Comparison of ENCODE assay signal across 10 mouse cellular contexts in the genomic region with DNA sequence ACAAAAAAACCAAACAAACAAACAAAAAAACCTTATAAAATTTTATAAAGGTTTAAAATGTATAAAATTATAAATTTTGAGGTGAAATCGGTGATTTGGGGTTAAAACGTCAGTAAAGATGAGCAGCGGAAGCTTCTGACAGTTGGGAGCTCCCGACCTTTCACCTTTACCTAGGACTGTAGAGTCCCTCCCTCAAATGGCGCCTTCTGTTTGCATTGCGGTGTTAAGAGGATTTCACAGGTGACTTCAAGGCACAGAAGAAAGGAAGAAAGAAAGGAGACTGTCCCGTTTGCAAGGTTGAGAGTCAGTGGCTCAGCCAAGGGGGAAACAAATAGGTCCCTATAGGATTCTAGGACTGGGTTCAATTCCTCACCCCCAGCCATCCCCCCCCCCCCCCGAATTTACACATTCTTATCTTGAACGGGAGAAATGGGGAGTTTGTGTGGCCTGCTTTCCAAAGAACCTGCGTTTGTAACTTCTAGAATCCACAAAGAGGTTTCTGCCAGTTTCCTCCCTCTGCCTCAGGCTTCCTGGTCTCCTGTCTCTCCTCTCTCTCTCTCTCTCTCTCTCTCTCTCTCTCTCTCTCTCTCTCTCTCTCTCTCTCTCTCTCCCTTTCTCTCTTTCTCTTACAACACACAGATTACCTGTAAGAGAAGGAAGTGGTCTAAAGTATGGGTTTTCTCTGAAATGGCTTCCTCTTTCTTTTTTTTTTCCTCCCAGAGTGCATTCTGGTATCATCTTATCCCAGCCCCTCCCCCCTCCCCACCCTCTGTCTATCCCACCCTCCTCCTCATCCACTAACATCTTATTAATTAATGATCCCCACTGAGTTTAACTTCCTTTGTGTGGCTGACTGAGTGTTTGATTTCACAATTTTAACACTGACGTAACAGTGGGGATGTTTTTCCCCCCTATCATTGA. TPM values are rescaled to one million over a fixed set of nuclear protein-coding genes. Genes with fewer than 3 reads are reported as not detected.
DNase-seq lines count a peak whose midpoint lies in the region; ATAC-seq lines count a peak whose summit lies in the region.
"Had no signal": no experiment of that assay in that cellular context is flagged by ENCODE, and none has a peak within 500 bp of the region (broad histone marks: within the 10 kb centered on the region; RNA-seq: fewer than 3 reads in every experiment).

No protein-coding gene starts in this region.

- WGBS in liver, embryonic 13.5 days (ENCODE audit: insufficient replicate concordance): 45% methylated on average over 11 of the region's 11 CpGs

- peak overlapping the region; percentile 63 for H3K9ac ChIP-seq in liver, embryonic 13.5 days
- H3K9ac ChIP-seq: hindbrain, embryonic 12.5 days had no signal

- no peaks in the 10 kb centered on the region for H3K27me3 ChIP-seq in erythroblast, embryonic 14.5 days (ENCODE audit: control insufficient read depth)
- no peaks in the 10 kb centered on the region for H3K27me3 ChIP-seq in liver, embryonic 13.5 days

- peak overlapping the region; percentile 55 for H3K4me3 ChIP-seq in erythroblast, embryonic 14.5 days (replicated peaks)
- peak overlapping the region; percentile 28 for H3K4me3 ChIP-seq in liver, embryonic 13.5 days (replicated peaks)
- H3K4me3 ChIP-seq: hindbrain, embryonic 12.5 days had no signal

- H3K9me3 ChIP-seq in erythroblast, embryonic 14.5 days (ENCODE audit: control insufficient read depth, low read length): no peaks in the 10 kb centered on the region
- no peaks in the 10 kb centered on the region for H3K9me3 ChIP-seq in liver, embryonic 13.5 days (replicated peaks)
- H3K9me3 ChIP-seq: hindbrain, embryonic 12.5 days had no signal

- peak overlapping the region; percentile 64 for H3K4me2 ChIP-seq in liver, embryonic 13.5 days
- H3K4me2 ChIP-seq: hindbrain, embryonic 12.5 days had no signal

- H3K36me3 ChIP-seq in erythroblast, embryonic 14.5 days (ENCODE audit: control insufficient read depth): no peaks in the 10 kb centered on the region
- no peaks in the 10 kb centered on the region for H3K36me3 ChIP-seq in liver, embryonic 13.5 days
- H3K36me3 ChIP-seq: hindbrain, embryonic 12.5 days had no signal

- ATAC-seq in erythroblast, adult 5-6 weeks (replicated peaks; ENCODE audit: low FRiP score, poor library complexity, severe bottlenecking): no peak
- ATAC-seq in liver, embryonic 13.5 days (ENCODE audit: low read depth): no peak; the same call in 1 of the 2 replicates

- H3K4me1 ChIP-seq in erythroblast, embryonic 14.5 days (ENCODE audit: control insufficient read depth): peaks cover 78% of the 10 kb centered on the region
- peaks cover 69% of the 10 kb centered on the region for H3K4me1 ChIP-seq in liver, embryonic 13.5 days (replicated peaks)

- DNase-seq in 3T3-L1 (ENCODE audit: low read depth, low spot score): peak; percentile 50
- peak; percentile 83 for DNase-seq in MEL-GATA-1-ER (ENCODE audit: extremely low read depth, low read depth)
- DNase-seq in liver, embryonic 13.5 days: no peak
- DNase-seq in left cerebral cortex, postnatal 36 days (ENCODE audit: low spot score in 2 of 2): no peak
- no peak for DNase-seq in right cerebral cortex, postnatal 25 days
- DNase-seq in neural tube, embryonic 10.5 days (ENCODE audit: extremely low spot score, low spot score): no peak
- DNase-seq: thymus, adult 18-20 months had no signal

- H3K27ac ChIP-seq in liver, embryonic 13.5 days: peak overlapping the region; percentile 89
- H3K27ac ChIP-seq: hindbrain, embryonic 12.5 days had no signal

- intact Hi-C loops in left cerebral cortex, postnatal 36 days (cut with DNase I): no loop called here

RNA-seq across cellular contexts. Expression of a gene that starts 9.6 kb away (rescaled TPM):
- 1.2 and 1.5 TPM in 2 replicates for polyA plus RNA-seq in erythroblast, embryonic 14.5 days (2012)
- 75.7 and 92.6 TPM in 2 replicates for total RNA-seq in erythroblast, adult 5-6 weeks (2015; ENCODE audit: low replicate concordance)
- 169 and 180 TPM in 2 replicates for total RNA-seq in erythroblast, adult 5-6 weeks (2017; ENCODE audit: low replicate concordance)
- polyA plus RNA-seq in liver, embryonic 13.5 days (2015; fragmentation: Nextera tagmentation; extraction: Ambion mirVana): 3.6 and 3.7 TPM in 2 replicates
- total RNA-seq in left cerebral cortex, postnatal 36 days (2021): 1 to 10 TPM; 2.6 to 2.7 TPM

Comparison
In these comparisons a context has a peak if more than half of its experiments do, and no peak if none do; other contexts are left out.
1. DNase-seq: peak in 3T3-L1 (single experiment) and MEL-GATA-1-ER (single experiment); none in liver, embryonic 13.5 days (single experiment), left cerebral cortex, postnatal 36 days (0 of 2), right cerebral cortex, postnatal 25 days (single experiment) and neural tube, embryonic 10.5 days (single experiment).
2. RNA of a gene that starts 9.6 kb away (total RNA-seq): 75.7 to 180 TPM in erythroblast, adult 5-6 weeks; 2.6 to 2.7 TPM in left cerebral cortex, postnatal 36 days; every median in the first group is over 10 times any median in the second.